Mouse (Mus musculus): ENCODE measurements around the gene Gna13.

The Gna13 gene

GRCm38 (mm10) chr11:109349652-109350316 lies 12.8 kb upstream of the Gna13 start:
- DNase-seq (ENCODE audit: low spot score) = no peak

GRCm38 (mm10) chr11:109350317-109350714 lies 12.3 kb upstream of the Gna13 start:
- DNase-seq (ENCODE audit: low spot score) = no peak

- no peak for DNase-seq (ENCODE audit: low spot score)
Observed at GRCm38 (mm10) chr11:109351489-109351888, 11.1 kb upstream of the Gna13 start.

- no peak for DNase-seq (ENCODE audit: low spot score)
Observed at GRCm38 (mm10) chr11:109353391-109354235, 9.0 kb upstream of the Gna13 start.

GRCm38 (mm10) chr11:109354236-109354613 lies 8.4 kb upstream of the Gna13 start:
- DNase-seq (ENCODE audit: low spot score) = no peak

- DNase-seq (ENCODE audit: low spot score) = no peak
Observed at GRCm38 (mm10) chr11:109355771-109356388, 6.8 kb upstream of the Gna13 start.

GRCm38 (mm10) chr11:109357171-109357570 lies 5.5 kb upstream of the Gna13 start:
- DNase-seq (ENCODE audit: low spot score) = no peak

- no peak for DNase-seq (ENCODE audit: low spot score)
Observed at GRCm38 (mm10) chr11:109358549-109358948, 4.1 kb upstream of the Gna13 start.

GRCm38 (mm10) chr11:109359043-109359752 lies 3.4 kb upstream of the Gna13 start:
- no peak for DNase-seq (ENCODE audit: low spot score)

GRCm38 (mm10) chr11:109360102-109360501 lies 2.5 kb upstream of the Gna13 start:
- DNase-seq (ENCODE audit: low spot score) = no peak

- no peak for DNase-seq (ENCODE audit: low spot score)
Observed at GRCm38 (mm10) chr11:109360581-109361040, 2.0 kb upstream of the Gna13 start.

- DNase-seq (ENCODE audit: low spot score) = no peak
Observed at GRCm38 (mm10) chr11:109361241-109361630, 1.4 kb upstream of the Gna13 start.

- DNase-seq (ENCODE audit: low spot score) = peak; percentile 75
Observed at GRCm38 (mm10) chr11:109361631-109362462, 784 bp upstream of the Gna13 start.

GRCm38 (mm10) chr11:109363191-109364133 lies 831 bp downstream of the Gna13 start:
- peak; percentile 34 for DNase-seq (ENCODE audit: low spot score)

GRCm38 (mm10) chr11:109364337-109364736 lies 1.7 kb downstream of the Gna13 start:
- DNase-seq (ENCODE audit: low spot score) = no peak

GRCm38 (mm10) chr11:109364881-109365280 lies 2.2 kb downstream of the Gna13 start:
- DNase-seq (ENCODE audit: low spot score) = no peak

GRCm38 (mm10) chr11:109365818-109366217 lies 3.2 kb downstream of the Gna13 start:
- DNase-seq (ENCODE audit: low spot score) = no peak

- no peak for DNase-seq (ENCODE audit: low spot score)
Observed at GRCm38 (mm10) chr11:109366802-109367579, 4.4 kb downstream of the Gna13 start.

- DNase-seq (ENCODE audit: low spot score) = no peak
Observed at GRCm38 (mm10) chr11:109369026-109369637, 6.5 kb downstream of the Gna13 start.

Measured in ovary, postnatal 10 days (tissue).